Mouse (Mus musculus) mesoderm, embryonic 11.5 days (tissue): ENCODE measurements at regions not wholly inside any gene's neighbourhood (a gene's known extent, or its start where the extent isn't known, plus 50 kb on each side); places are given as distances from the start of the nearest gene placed in this dataset.

Experiments
- DNase-seq: peaks from one replicate; pipeline ENCODE4 v3.0.0-alpha.2; 2012; ENCODE audit warnings: low read depth, low spot score

- DNase-seq: no peak
Measured at GRCm38 (mm10) chr11:79881812-79882211, 80.4 kb downstream of the Utp6 start.

- DNase-seq: no peak
Measured at GRCm38 (mm10) chr11:79878091-79878490, 84.1 kb downstream of the Utp6 start.

- DNase-seq: no peak
Measured at GRCm38 (mm10) chr11:79877184-79877745, 84.9 kb downstream of the Utp6 start.

- no peak for DNase-seq
Measured at GRCm38 (mm10) chr11:79871783-79872628, 90.2 kb downstream of the Utp6 start.

- no peak for DNase-seq
Measured at GRCm38 (mm10) chr11:79870189-79870588, 92.0 kb downstream of the Utp6 start.

- peak; percentile 51 for DNase-seq
Measured at GRCm38 (mm10) chr11:79869009-79869408, 93.2 kb downstream of the Utp6 start.

- no peak for DNase-seq
Measured at GRCm38 (mm10) chr11:79864836-79865235, 97.4 kb downstream of the Utp6 start.

GRCm38 (mm10) chr11:79863487-79864175 lies 98.6 kb downstream of the Utp6 start:
- no peak for DNase-seq

GRCm38 (mm10) chr11:79860611-79861067 lies 101.6 kb downstream of the Utp6 start:
- DNase-seq: no peak

- DNase-seq: no peak
Measured at GRCm38 (mm10) chr11:79856376-79856775, 105.8 kb downstream of the Utp6 start.

GRCm38 (mm10) chr11:79849545-79849944 lies 112.6 kb downstream of the Utp6 start:
- no peak for DNase-seq

- DNase-seq: no peak
Measured at GRCm38 (mm10) chr11:79844436-79844835, 117.8 kb downstream of the Utp6 start.

- DNase-seq: no peak
Measured at GRCm38 (mm10) chr11:79843021-79843420, 119.2 kb downstream of the Utp6 start.

- DNase-seq: no peak
Measured at GRCm38 (mm10) chr11:79839973-79840372, 122.2 kb downstream of the Utp6 start.

- no peak for DNase-seq
Measured at GRCm38 (mm10) chr11:79838051-79838450, 124.1 kb downstream of the Utp6 start.

GRCm38 (mm10) chr11:79837076-79837990 lies 124.9 kb downstream of the Utp6 start:
- DNase-seq: no peak

- no peak for DNase-seq
Measured at GRCm38 (mm10) chr11:79835873-79836272, 126.3 kb downstream of the Utp6 start.

GRCm38 (mm10) chr11:79833817-79834216 lies 128.4 kb downstream of the Utp6 start:
- peak; percentile 30 for DNase-seq

GRCm38 (mm10) chr11:79831591-79832320 lies 130.4 kb downstream of the Utp6 start:
- no peak for DNase-seq

- no peak for DNase-seq
Measured at GRCm38 (mm10) chr11:79830567-79831055, 131.6 kb downstream of the Utp6 start.

- DNase-seq: no peak
Measured at GRCm38 (mm10) chr11:79827034-79827433, 135.2 kb downstream of the Utp6 start.
